Mouse (Mus musculus): Measurements from ENCODE around the gene Rnf38. TPM values are rescaled to one million over a fixed set of nuclear protein-coding genes. Genes with fewer than 3 reads are reported as not detected.

Rnf38 gene
- polyA plus RNA-seq, 1 experiment, result 293 TPM

GRCm38 (mm10) chr4:44166702-44167396 lies 66.7 kb downstream of the Rnf38 start:
- no peak for TF ChIP-seq CTCF (IDR thresholded peaks at IDR 0.05; ENCODE audit: borderline replicate concordance, extremely low read depth, insufficient read depth, insufficient read length)
- no peak for TF ChIP-seq POLR2A (IDR thresholded peaks at IDR 0.05; ENCODE audit: borderline replicate concordance, extremely low read depth, insufficient read depth, insufficient read length, poor library complexity, severe bottlenecking)
- peak; percentile 13 for DNase-seq (ENCODE audit: low read depth)

- DNase-seq (ENCODE audit: low read depth), result no peak
These were observed 69.0 kb downstream of the Rnf38 start for GRCm38 (mm10) chr4:44164621-44165020.

GRCm38 (mm10) chr4:44163034-44163433 lies 70.6 kb downstream of the Rnf38 start:
- TF ChIP-seq POLR2A (IDR thresholded peaks at IDR 0.05; ENCODE audit: borderline replicate concordance, extremely low read depth, insufficient read depth, insufficient read length, poor library complexity, severe bottlenecking), result no peak
- no peak for TF ChIP-seq CTCF (IDR thresholded peaks at IDR 0.05; ENCODE audit: borderline replicate concordance, extremely low read depth, insufficient read depth, insufficient read length)
- DNase-seq (ENCODE audit: low read depth), result no peak

More at GRCm38 (mm10) chr4:44164621-44165020, 69.0 kb downstream of the Rnf38 start:
- TF ChIP-seq CTCF (IDR thresholded peaks at IDR 0.05; ENCODE audit: borderline replicate concordance, extremely low read depth, insufficient read depth, insufficient read length), result no peak
- TF ChIP-seq POLR2A (IDR thresholded peaks at IDR 0.05; ENCODE audit: borderline replicate concordance, extremely low read depth, insufficient read depth, insufficient read length, poor library complexity, severe bottlenecking), result no peak

GRCm38 (mm10) chr4:44160990-44161689 lies 72.4 kb downstream of the Rnf38 start:
- DNase-seq (ENCODE audit: low read depth), result no peak
- TF ChIP-seq POLR2A (IDR thresholded peaks at IDR 0.05; ENCODE audit: borderline replicate concordance, extremely low read depth, insufficient read depth, insufficient read length, poor library complexity, severe bottlenecking), result no peak
- TF ChIP-seq CTCF (IDR thresholded peaks at IDR 0.05; ENCODE audit: borderline replicate concordance, extremely low read depth, insufficient read depth, insufficient read length), result no peak

GRCm38 (mm10) chr4:44159839-44160238 lies 73.8 kb downstream of the Rnf38 start:
- TF ChIP-seq CTCF (IDR thresholded peaks at IDR 0.05; ENCODE audit: borderline replicate concordance, extremely low read depth, insufficient read depth, insufficient read length) (no peak), POLR2A (IDR thresholded peaks at IDR 0.05; ENCODE audit: borderline replicate concordance, extremely low read depth, insufficient read depth, insufficient read length, poor library complexity, severe bottlenecking) (no peak)
- no peak for DNase-seq (ENCODE audit: low read depth)

- TF ChIP-seq POLR2A (IDR thresholded peaks at IDR 0.05; ENCODE audit: borderline replicate concordance, extremely low read depth, insufficient read depth, insufficient read length, poor library complexity, severe bottlenecking) (no peak), CTCF (IDR thresholded peaks at IDR 0.05; ENCODE audit: borderline replicate concordance, extremely low read depth, insufficient read depth, insufficient read length) (no peak)
- DNase-seq (ENCODE audit: low read depth), result no peak
These were observed 77.1 kb downstream of the Rnf38 start for GRCm38 (mm10) chr4:44156481-44156880.

GRCm38 (mm10) chr4:44154884-44155283 lies 78.7 kb downstream of the Rnf38 start:
- TF ChIP-seq CTCF (IDR thresholded peaks at IDR 0.05; ENCODE audit: borderline replicate concordance, extremely low read depth, insufficient read depth, insufficient read length) (no peak), POLR2A (IDR thresholded peaks at IDR 0.05; ENCODE audit: borderline replicate concordance, extremely low read depth, insufficient read depth, insufficient read length, poor library complexity, severe bottlenecking) (no peak)
- DNase-seq (ENCODE audit: low read depth), result no peak

- no peak for TF ChIP-seq POLR2A (IDR thresholded peaks at IDR 0.05; ENCODE audit: borderline replicate concordance, extremely low read depth, insufficient read depth, insufficient read length, poor library complexity, severe bottlenecking)
- TF ChIP-seq CTCF (IDR thresholded peaks at IDR 0.05; ENCODE audit: borderline replicate concordance, extremely low read depth, insufficient read depth, insufficient read length), result no peak
- no peak for DNase-seq (ENCODE audit: low read depth)
These were observed 80.7 kb downstream of the Rnf38 start for GRCm38 (mm10) chr4:44152904-44153303.

GRCm38 (mm10) chr4:44126805-44127204 lies 106.8 kb downstream of the Rnf38 start:
- TF ChIP-seq CTCF (IDR thresholded peaks at IDR 0.05; ENCODE audit: borderline replicate concordance, extremely low read depth, insufficient read depth, insufficient read length) (no peak), POLR2A (IDR thresholded peaks at IDR 0.05; ENCODE audit: borderline replicate concordance, extremely low read depth, insufficient read depth, insufficient read length, poor library complexity, severe bottlenecking) (no peak)
- no peak for DNase-seq (ENCODE audit: low read depth)

GRCm38 (mm10) chr4:44119410-44120201 lies 114.0 kb downstream of the Rnf38 start:
- no peak for TF ChIP-seq POLR2A (IDR thresholded peaks at IDR 0.05; ENCODE audit: borderline replicate concordance, extremely low read depth, insufficient read depth, insufficient read length, poor library complexity, severe bottlenecking)
- TF ChIP-seq CTCF (IDR thresholded peaks at IDR 0.05; ENCODE audit: borderline replicate concordance, extremely low read depth, insufficient read depth, insufficient read length), result no peak
- peak; percentile 62 for DNase-seq (ENCODE audit: low read depth)

- TF ChIP-seq POLR2A (IDR thresholded peaks at IDR 0.05; ENCODE audit: borderline replicate concordance, extremely low read depth, insufficient read depth, insufficient read length, poor library complexity, severe bottlenecking), result no peak
- no peak for TF ChIP-seq CTCF (IDR thresholded peaks at IDR 0.05; ENCODE audit: borderline replicate concordance, extremely low read depth, insufficient read depth, insufficient read length)
- no peak for DNase-seq (ENCODE audit: low read depth)
These were observed 118.5 kb downstream of the Rnf38 start for GRCm38 (mm10) chr4:44115046-44115445.
